Mouse (Mus musculus): Measurements from ENCODE around the gene Rtca.

The Rtca gene

DNA sequence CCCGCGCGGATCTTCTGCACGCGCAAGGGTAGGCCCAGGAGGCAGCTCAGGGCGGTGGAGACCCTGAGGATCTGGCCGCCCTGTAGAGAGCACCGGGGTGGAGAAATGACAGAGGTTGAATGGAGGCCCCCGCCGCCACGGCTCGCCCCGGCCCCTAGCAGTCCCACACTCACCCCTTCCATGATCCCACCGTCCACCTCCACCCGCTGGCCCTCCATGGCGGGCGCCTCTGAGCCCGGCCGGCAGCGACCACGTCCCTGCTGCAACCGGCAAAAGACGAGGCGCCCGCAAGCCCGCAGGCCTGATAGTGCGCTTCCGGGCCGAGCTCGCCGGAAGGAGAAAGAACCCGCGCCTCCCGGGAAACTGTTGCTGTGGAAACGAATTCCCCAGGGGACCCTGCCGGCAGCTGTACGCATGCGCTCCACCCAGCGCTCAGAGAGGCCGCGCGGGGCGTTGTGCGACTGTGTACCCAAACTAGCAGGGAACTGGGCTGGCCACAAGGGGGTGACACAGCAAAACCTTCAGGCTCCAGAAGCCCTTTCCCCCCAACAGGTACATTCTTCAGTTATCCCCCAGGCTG is at the start of gene Rtca:
Gene Rtca, minus strand, starts transcription at position 437 of the 580 bp plus-strand sequence.
- peak; percentile 98 for DNase-seq

DNA sequence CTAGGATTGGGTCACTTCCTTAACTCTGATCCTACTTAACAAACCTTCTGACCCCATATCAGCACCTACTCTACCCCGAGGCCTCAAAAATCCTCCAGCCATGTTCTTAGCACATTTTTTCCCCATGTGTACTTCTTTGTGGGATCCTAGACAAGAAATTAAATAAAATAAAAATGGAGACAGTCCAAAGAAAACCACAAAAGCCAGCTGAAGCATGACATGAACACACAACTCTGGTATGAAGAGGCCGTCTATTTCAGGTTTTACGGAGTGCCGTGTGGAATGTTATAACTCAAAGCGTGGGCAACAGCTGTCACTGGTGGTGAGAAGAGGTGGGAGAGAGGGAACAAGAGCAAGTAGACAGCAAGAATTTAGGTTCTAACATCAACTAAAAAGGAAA is 43.4 kb upstream of the Rtca start:
- no peak for DNase-seq

DNA sequence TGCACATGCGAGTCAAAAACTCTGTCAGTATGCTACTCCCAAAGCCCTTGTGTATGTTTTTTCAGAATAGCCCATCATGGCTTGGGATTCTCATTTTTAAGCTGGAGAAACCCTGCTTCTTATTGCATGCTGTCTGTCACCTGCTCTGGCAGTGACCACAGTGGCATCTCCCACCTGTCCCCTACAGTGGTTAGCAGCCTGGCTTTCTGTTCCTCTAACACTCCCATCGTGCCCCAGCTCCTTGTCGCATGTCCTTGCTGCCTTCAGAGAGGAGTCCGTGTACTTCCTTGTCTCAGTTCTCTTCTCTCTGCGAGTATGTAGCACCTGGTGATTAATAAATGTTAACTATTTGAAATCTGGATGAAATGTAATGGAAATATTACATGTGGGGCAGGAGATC is 39.4 kb upstream of the Rtca start:
- DNase-seq, result no peak

DNA sequence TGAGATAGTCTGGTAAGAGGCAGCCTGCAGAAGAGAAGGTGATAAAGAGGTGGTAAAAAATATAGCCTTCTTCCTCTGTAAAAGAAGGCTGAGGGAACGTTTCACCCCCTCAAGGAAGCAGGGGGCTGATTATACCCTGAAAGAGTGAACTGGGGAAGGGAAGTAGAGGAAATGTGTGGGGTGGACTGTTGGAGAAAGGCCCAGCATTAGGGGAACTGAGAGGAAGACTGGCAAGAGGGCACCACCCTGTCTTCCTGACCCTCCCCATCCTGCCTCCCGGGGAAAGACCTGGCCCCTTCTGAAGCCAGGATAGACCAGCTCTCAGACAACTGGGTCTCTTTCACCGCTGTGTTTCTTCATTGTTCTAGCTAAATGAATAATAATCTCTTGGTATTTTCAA is 34.5 kb upstream of the Rtca start:
- DNase-seq, result no peak

DNA sequence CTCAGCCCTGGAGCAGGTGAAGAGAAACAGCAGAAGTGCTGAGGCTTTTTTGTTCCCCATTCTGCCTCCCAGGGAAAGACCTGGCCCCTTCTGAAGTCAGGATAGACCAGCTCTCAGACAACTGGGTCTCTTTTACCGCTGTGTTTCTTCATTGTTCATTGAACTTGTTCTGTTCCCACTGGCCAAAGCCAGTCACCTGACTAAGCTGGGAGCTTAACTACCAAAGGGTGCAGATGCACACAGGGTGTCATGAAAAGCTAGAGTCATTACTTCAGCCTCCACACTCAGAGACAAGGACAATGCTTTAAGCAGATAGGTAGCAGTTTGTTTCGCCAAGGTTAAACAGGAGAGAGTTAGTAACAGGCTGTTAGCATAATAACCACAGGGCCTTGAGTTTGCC is 34.1 kb upstream of the Rtca start:
- no peak for DNase-seq

DNA sequence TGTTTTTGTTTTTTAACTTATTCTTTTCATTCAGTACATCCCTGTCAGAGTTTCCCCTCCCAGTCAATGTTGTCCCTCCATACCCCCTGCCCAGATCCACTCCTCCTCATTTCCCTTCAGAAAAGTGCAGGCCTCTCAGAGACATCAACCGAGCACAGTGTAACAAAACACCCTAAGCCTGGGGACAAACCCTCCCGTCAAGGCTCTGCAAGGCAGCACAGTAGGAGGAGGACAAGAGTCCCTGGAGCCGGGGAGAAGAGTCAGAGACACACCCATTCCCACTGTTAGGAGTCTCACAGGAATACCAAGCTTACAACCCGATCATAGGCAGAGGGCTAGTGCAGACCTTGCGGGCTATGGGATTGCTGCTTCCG is 29.2 kb upstream of the Rtca start:
- DNase-seq, result no peak

DNA sequence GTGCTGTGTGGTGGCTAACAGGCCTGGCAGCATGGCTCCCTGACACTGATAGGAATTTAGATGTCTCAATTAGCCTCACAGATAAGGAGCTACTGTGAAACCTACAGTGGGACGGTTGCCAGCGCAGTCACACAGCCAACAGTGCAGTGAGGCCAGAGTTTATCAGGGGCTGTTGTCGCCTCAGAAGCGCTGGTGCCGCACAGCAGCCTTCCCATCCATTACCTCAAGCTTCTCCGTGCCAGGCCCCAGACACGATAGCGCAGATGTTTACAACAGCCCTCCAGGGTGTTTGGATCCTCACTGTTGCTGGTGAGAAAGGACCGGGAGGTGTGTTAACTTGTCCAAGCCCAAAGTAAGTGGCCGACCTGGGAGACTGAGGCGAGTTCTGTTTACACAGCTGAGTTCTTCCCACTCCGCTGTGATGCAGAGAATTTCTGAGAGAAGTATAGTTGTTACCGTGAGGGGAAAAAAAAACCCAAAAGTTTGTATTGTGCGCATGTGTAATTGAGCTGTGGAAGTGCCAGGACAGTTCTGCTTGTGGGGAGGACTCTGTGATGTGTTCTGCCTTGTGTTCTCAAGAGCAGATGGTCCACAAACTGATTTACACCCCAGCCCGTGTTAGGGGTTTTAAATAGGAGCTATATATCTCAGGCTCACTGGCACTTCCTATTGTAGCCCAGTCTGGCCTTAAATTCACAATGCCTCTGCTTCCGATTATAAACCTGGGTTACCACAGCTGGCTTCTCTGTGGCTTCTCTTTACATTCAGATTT is 28.6 kb upstream of the Rtca start:
- no peak for DNase-seq

DNA sequence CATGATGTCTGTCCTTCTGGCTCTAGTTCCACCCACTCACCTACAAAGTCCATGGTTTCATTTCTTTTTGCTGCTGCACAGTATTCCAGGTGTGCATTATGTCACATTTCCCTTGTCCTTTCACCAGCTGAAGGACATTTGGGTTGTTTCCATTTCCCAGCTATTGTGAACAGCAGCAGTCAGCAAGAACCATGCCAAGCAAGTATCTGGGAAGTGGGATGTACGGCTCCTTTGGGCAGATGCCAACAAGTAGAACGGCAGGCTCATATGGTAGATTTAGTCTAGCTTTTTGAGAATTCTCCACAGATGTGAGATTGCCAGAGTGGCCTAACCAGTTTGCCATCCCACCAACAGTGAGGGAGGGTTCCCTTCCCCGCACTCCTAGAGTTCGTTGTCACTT is 22.8 kb upstream of the Rtca start:
- DNase-seq, result no peak

DNA sequence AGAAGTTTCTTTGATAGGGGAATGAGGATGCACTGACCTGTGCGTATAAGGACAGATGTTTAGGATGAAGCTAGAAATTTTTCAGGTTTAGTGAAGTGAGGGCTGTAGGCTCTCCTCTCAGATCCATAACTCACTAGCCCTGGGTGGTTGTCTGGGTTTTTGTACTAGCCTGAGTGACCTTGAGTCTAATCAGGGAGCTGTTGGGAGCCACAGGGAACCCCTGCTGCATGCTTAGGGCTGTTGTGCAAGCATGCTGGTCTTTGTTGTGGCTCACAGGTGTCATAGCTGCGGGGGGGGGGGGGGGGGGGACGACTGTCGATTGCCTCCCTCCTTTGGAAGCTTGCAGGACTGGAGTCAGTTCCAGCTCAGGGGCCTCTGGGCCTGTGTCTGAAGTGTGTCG is 21.7 kb upstream of the Rtca start:
- DNase-seq, result no peak

DNA sequence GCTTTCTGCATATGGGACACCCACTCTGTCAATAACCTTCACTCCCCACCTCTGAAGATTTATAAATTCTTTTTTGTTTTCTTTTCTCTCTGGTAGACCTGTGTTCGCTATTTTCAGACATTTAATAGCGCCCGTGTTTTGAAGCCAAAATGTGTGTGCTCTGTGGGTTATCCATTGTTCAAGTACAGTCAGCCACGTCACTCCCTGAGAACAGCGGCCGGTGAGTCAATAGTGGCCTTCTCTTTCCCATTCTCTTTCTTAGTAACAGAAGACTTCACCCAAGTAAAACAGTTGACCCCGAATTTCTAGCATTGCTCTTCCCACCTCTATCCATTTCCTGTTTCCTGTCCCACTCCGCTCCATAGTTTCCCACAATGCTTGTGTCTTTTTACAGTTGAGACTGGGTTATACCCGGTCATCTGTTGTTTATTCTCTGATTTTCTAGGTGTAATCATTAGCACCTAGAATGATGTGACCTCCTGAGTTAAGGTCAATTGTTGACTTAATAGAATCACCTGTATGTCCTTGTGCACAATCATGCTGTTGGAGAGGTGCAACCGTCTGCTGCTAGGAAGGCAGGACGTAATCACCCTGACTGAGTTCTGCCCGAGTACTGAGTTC is 12.2 kb upstream of the Rtca start:
- no peak for DNase-seq

DNA sequence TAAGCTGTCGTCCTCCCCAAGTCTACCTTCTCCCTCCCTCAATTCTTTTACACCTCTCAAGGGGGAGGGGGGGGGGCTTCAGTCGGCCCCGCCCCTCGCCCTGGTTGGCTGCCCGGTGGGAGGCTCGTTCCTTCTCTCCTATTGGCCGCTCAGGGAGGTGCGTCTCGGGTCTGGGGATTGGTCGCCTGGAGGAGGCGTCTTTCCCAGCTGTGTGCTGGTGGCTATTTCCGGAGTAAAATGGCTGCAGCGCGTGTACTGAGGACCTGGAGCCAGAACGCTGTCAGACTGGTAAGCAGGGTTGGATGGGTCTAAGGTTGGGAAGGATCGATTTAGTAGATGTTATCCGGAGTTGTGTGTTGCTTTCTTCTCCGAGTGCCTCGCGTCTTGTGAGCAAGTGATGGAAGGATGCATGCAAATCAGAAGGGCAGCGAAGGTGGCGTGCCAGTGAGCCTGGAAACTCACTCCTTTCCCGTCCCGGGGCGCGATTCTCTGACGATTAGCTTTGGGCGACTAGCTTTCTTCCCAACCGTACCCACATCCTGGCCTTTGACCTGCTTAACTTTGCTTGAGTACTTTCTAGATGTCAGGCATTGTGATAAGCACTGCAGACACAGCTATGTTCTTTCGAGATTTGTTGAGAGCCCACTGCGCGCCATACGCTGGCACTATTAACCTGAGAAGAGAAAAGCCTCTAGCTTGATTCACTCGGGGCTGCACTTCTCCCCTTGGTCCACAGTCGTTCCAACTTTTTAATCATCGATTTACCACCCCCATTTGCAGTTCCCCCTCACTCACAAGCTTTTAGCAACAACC is 5.1 kb upstream of the Rtca start, which contains the start of gene Dbt:
Gene Dbt, plus strand, starts transcription at position 167 of the 813 bp plus-strand sequence.
- DNase-seq, result peak; percentile 91

DNA sequence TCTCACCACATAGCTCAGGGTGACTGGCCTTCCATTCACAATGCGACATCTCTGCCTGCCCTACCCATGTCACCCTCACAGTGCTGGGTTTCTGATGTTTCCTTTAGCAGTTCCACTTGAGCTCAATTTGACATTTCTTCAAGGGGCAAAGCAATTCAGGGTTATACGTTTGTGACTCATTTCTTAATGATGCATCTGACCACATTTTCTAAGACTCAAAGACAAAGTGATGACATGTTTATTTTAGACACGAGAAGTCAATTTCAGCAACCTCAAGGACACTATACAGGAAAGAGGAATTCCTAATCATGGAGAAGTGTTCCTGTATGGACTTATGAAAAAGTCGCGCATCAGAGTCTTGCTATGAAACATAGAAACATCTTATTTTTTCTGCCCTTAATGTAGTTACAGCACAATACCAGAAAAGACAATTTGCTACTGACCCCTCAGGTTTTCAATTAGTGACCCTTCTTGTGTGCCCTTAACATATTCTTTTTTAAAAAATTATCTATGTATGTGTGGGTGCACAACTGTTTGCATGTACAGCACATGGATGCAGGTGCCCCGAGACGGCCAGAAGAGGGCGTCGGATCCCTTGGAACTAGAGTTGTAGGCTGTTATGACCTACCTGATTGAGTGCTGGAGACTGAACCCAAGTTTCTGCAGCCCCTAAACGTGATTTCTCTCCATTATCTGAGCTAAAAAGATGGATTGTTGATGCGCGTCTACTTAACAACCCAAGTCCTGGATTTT is 4.3 kb upstream of the Rtca start:
- peak; percentile 63 for DNase-seq

DNA sequence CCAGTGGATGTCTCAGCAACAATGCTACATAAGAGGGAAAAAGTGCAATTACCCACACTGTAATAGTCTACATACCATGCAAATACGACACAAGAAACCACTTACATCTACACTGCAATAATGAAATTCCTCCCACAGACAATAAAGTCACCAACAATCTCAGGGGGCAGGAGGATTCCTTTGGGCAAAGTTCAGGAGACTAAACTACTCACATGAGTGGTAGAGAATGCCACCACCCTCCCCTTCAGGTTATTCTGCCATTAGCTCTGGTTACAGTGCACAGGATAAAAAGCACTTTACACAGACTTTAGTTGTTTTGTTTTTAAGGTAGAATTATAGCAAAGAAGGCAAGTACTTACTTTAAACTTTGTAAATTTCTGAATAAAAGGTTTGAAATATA is 12.3 kb downstream of the Rtca start:
- no peak for DNase-seq

DNA sequence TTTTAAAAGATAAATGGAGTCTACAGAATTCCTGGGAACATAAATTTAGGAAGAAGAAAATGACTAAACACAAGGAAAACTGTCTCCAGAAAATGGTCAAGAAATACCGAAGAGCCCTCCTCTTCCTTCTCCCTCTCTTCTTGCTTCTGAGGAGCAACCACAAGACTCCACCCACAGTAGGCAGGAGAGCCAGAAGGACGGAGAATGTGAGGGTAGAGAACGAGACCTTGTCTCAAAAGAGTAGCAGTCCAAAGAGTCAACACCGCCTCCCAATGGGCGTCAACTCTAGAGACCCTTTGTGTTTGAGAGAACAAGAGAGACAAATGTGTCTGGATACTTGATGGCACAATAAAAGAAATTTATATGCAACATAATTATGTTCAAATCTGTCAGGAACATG is 14.3 kb downstream of the Rtca start:
- no peak for DNase-seq

DNA sequence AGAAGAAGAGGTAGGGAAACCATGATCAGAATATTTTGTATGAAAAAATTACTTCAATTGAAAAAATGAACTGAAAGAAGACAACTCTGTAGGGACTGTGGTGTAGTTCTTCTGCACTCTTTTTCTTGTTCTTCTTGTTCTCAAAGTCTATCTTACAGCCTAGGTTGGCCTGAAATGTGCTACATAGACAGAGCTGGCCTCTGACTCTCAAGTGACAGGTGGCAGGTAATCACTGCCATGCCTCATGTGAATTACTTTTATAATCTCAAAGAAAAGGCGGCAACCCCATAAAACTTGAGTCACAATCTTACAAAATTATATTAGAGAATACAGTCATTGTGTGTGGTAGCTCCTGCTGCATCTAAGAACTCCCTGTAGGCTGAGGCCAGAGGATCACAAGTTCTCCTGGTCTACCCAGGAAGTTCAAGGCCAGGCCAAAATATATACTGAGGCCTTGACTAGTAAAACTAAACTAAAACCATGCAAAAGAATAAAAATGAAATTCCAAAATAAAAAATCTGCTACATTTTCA is 16.0 kb downstream of the Rtca start:
- DNase-seq, result no peak

DNA sequence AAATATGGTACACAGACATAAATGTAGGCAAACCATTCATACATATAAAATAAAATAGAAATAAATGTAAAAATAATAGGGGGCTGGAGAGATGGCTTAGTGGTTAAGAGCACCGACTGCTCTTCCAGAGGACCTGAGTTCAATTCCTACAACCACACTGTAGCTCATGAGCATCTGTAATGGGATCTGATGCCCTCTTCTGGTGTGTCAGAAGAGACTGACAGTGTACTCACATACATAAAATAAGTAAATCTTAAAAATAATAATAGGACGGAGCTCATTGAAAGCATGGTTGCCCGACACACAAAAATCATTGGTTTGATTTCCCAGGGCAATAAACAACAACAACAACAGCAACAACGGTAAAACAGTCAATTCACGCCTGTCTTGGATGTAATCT is 17.1 kb downstream of the Rtca start:
- DNase-seq, result no peak

DNA sequence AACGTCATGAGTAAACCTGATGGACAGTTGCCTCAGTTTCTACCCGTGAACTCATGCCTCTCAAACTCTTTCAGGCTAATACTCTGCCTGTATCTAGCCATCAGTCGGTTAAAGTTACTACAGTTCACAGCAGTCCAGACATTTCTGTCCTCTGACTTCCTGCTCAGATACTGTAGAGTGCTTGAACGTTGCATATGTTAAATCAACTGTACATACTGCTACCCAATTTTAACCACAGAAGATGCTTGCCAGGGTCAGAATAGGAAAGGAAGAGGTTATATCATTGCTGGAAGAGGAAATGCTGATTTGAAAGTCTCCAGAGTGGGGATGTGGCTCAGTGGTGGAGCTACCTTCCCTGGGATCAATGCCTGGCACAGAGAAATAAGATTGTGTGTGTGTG is 24.7 kb downstream of the Rtca start:
- DNase-seq, result no peak

DNA sequence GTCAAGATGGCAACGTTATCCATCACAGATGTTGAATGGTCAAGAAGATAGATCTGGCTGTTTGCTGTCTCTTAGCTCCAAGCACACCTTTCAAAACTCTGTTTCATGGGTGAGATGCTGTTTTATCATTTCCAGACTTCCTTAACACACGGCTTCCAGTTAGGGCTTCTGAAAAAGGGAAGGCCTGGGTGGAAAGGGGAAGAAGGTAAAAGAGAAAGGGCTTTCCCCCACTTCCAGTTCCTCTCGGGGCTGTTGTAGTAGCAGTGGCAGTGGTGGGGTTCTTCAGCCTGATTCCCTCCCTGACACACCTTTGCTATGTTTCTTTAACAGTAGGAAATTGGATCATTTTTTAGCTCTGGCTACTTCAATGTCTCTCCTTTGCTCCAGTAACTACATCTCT is 25.3 kb downstream of the Rtca start:
- DNase-seq, result no peak

DNA sequence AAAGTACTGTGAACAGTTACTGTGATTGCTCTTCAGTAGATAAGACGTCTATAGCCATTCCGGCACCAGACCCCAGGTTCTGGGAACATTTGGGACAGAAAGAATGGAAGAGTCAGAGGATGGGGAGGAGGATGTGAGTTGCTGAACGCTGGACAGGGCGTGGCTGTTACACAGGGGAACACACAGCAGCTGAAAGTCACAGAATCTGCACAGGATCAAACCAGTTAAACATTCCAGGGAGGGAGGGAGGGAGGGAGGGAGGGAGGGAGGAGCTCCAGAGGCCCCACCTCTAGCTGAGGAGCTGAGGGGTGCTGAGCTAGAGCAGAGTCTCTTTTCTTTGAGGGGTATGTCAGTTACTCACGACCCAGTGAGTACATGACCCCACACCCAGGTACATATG is 27.1 kb downstream of the Rtca start:
- DNase-seq, result no peak

DNA sequence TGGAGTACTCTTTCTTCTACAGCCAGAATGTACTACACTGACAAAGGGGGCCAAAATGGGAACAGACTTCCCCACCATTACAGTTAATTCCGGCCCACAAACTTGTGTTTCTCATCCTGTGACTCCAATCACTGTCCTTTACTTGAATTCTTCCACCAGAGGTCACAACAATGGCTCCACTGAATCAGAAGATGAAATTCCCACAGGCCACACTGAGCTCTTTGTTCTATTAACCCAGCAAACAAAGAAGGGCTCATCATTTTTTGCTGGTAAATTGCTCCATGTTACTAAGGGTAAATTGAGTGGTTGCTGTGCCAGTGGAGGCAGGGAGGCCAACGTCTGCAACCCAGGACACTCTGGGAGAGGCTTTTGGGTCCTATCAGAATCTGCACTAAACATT is 27.9 kb downstream of the Rtca start:
- no peak for DNase-seq

DNA sequence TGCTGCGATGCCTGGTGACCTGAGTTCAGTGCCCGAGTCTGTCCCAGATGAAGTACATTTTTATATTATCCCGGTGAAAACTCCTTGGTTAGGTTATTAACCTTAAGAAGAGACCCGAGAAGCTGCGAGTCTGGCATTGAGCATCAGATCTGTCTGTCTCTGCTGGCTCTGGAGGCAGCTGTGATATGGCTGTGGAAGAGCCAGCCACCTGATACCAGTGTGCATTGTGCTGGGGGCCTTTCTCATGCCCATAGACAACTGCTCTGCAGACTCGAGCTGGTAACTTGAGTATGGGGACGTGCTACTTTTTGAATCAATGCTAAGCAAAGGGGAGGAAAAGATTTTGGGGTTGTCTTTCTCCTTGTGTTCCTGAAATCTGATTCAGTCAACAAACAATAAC is 30.7 kb downstream of the Rtca start:
- DNase-seq, result no peak

DNA sequence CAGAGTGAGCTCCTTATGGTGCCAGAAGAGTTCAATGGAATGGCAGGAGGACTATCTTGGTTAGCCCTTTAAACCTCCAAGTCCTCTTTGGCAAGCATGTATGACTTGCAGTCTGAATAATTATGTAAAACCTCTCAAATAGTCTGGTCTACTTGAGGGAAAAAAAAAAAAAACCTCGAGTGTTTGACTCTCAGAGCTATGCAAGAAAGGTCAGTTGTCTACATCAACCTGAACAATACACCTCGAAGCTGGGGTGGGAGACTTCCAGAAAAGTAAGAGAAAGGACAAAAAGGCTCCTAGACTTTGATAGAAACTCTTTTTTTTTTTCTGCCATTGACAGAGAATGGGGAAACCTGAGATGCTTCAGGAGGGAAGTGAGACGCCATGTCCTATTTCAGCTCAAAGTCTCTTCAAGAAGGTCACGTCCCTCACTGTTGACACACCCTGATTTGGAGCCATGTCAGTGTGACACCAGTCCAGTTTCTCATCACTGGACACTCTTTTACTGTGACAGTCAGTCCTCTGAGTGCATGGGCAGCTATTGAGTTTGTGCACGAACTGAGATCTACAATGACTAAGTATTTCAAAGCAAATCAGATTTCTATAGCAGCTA is 31.2 kb downstream of the Rtca start:
- no peak for DNase-seq

Measured in thymus, postnatal 14 days (tissue).